Mouse (Mus musculus): ENCODE data around the gene Acsf2. TPM values are rescaled to one million over a fixed set of nuclear protein-coding genes. Genes with fewer than 3 reads are reported as not detected.
A peak's percentile ranks its signal among the peaks of the same experiment; 100 is the strongest.

Acsf2 gene
- polyA plus RNA-seq, 1 experiment from 2014 or later, result 3.1 TPM

DNA sequence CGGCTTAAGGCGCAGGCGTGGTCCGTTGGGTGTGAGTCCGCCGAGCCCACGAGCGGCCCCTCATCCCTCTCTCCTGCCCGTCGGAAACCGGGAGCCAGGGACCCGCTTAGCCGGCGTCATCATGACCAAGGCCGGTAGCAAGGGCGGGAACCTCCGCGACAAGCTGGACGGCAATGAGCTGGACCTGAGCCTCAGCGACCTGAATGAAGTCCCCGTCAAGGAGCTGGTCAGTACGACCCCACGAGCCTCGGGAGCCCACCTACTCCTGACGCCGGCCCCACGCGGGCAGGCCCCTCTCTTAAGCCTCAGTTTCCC is 28.2 kb upstream of the Acsf2 start:
- Histone ChIP-seq H3K27ac (ENCODE audit: low read depth, low read length) (peak overlapping the region; percentile 71), H3K36me3 (ENCODE audit: control insufficient read depth, insufficient read depth, low read length) (peaks cover 21% of the 10 kb centered on the region), H3K9me3 (ENCODE audit: control insufficient read depth, low read length) (no peaks in the 10 kb centered on the region), H3K9ac (ENCODE audit: low read depth, low read length) (peak overlapping the region; percentile 96), H3K4me1 (replicated peaks; ENCODE audit: control insufficient read depth, insufficient read depth, low read length) (peaks cover 5% of the 10 kb centered on the region), H3K27me3 (replicated peaks; ENCODE audit: control insufficient read depth, insufficient read depth, low read length) (no peaks in the 10 kb centered on the region), H3K4me2 (peak overlapping the region; percentile 96), H3K4me3 (ENCODE audit: low read depth, low read length) (peak overlapping the region; percentile 99)
- peak; percentile 71 for ATAC-seq (replicated peaks; ENCODE audit: low FRiP score)
- WGBS, result 0% methylated on average over 28 of the region's 28 CpGs
- no peak for DNase-seq (ENCODE audit: low spot score)

DNA sequence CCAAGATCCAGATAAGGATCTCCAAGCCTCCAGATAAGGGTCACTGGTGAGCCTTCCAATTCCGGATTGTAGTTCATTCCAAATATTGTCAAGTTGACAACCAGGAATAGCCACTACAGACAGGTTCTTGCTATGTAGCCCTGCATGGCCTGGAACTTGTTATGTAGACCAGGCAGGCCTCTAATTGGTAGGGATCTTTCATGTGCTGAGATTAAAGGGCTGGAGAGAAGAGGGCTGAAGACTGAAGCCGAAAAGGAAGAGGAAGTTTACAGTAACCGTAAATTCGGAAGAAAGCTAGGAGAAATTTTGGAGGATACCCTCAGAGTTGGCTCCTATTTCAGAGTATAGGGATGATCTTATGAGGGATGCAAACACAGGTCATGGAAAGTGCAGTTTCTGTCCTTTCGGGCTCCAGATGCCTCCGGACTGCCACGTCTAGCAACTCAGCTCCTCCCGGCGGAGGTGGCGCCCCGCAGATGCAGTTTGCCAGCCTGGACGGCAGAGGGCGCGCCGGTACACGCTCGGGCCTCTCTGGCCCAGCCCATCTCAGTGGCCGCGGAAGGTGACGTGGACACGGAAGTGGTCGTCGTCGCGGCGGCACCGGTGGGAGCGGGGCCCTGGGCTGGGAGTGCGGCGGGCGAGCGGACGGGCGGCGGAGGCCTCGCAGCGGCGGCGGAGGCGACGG is 27.7 kb upstream of the Acsf2 start, which contains the start of gene Lrrc59:
Gene Lrrc59 (plus strand): TSS at position 569 of the 685 bp plus-strand sequence.
- WGBS, result 2% methylated on average over 41 of the region's 41 CpGs
- peak within 1 kb of the TSS; percentile 96 for H3K4me2 ChIP-seq
- no peaks in the 10 kb centered on the region for H3K9me3 ChIP-seq (ENCODE audit: control insufficient read depth, low read length)
- peaks cover 5% of the 10 kb centered on the region for H3K4me1 ChIP-seq (replicated peaks; ENCODE audit: control insufficient read depth, insufficient read depth, low read length)
- H3K9ac ChIP-seq (ENCODE audit: low read depth, low read length), result peak within 1 kb of the TSS; percentile 96
- ATAC-seq (replicated peaks; ENCODE audit: low FRiP score), result peak; percentile 97
- DNase-seq (ENCODE audit: low spot score), result peak; percentile 95
- peak within 1 kb of the TSS; percentile 71 for H3K27ac ChIP-seq (ENCODE audit: low read depth, low read length)
- H3K27me3 ChIP-seq (replicated peaks; ENCODE audit: control insufficient read depth, insufficient read depth, low read length), result no peaks in the 10 kb centered on the region
- H3K4me3 ChIP-seq (ENCODE audit: low read depth, low read length), result peak within 1 kb of the TSS; percentile 99
- peaks cover 17% of the 10 kb centered on the region for H3K36me3 ChIP-seq (ENCODE audit: control insufficient read depth, insufficient read depth, low read length)

DNA sequence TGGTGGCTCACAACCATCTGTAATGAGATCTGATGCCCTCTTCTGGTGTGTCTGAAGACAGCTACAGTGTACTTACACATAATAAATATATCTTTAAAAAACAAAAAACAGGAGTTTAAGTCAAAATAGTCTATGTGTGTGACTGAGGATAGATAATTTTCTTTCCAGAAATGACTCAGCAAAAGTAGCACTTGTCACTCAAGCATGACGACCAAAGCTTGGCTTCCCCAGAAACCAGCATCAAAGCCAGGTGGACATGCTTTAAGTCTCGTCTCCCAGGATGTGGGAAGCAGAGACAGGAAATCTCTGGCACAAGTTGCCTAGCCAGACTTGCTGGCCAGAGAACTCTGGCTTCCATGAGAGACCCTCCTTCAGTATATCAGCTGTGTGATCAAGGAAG is 20.5 kb upstream of the Acsf2 start:
- DNase-seq (ENCODE audit: low spot score), result no peak
- no peaks in the 10 kb centered on the region for H3K4me1 ChIP-seq (replicated peaks; ENCODE audit: control insufficient read depth, insufficient read depth, low read length)
- no peaks in the 10 kb centered on the region for H3K9me3 ChIP-seq (ENCODE audit: control insufficient read depth, low read length)
- WGBS, result 66% methylated on average over 2 of the region's 2 CpGs
- no peak overlapping the region for H3K4me3 ChIP-seq (ENCODE audit: low read depth, low read length)
- no peaks in the 10 kb centered on the region for H3K36me3 ChIP-seq (ENCODE audit: control insufficient read depth, insufficient read depth, low read length)
- no peak overlapping the region for H3K9ac ChIP-seq (ENCODE audit: low read depth, low read length)
- no peak overlapping the region for H3K27ac ChIP-seq (ENCODE audit: low read depth, low read length)
- no peak for ATAC-seq (replicated peaks; ENCODE audit: low FRiP score)
- H3K4me2 ChIP-seq, result no peak overlapping the region
- H3K27me3 ChIP-seq (replicated peaks; ENCODE audit: control insufficient read depth, insufficient read depth, low read length), result no peaks in the 10 kb centered on the region

DNA sequence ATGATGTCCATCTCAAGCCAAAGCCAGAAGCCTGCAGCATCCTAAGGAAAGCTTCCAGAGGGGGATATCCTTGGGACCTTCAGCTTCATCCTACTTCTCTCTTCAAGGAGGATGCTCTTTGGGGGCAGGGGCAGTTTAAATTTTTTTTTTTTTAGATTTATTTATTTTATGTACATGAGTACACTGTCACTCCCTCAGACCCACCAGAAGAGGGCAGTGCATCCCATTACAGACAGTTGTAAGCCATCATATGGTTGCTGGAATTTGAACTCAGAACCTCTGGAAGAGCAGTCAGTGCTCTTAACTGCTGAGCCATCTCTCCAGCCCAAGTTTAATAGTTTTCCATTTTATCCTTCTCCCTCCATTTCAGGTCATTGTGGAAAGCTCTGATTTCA is 19.8 kb upstream of the Acsf2 start:
- DNase-seq (ENCODE audit: low spot score) (no peak), ATAC-seq (replicated peaks; ENCODE audit: low FRiP score) (no peak)
- H3K9me3 ChIP-seq (ENCODE audit: control insufficient read depth, low read length), result no peaks in the 10 kb centered on the region
- H3K36me3 ChIP-seq (ENCODE audit: control insufficient read depth, insufficient read depth, low read length), result no peaks in the 10 kb centered on the region
- H3K27me3 ChIP-seq (replicated peaks; ENCODE audit: control insufficient read depth, insufficient read depth, low read length), result no peaks in the 10 kb centered on the region
- no peak overlapping the region for H3K4me2 ChIP-seq
- H3K4me1 ChIP-seq (replicated peaks; ENCODE audit: control insufficient read depth, insufficient read depth, low read length), result no peaks in the 10 kb centered on the region
- H3K9ac ChIP-seq (ENCODE audit: low read depth, low read length), result no peak overlapping the region
- H3K4me3 ChIP-seq (ENCODE audit: low read depth, low read length), result no peak overlapping the region
- no peak overlapping the region for H3K27ac ChIP-seq (ENCODE audit: low read depth, low read length)

DNA sequence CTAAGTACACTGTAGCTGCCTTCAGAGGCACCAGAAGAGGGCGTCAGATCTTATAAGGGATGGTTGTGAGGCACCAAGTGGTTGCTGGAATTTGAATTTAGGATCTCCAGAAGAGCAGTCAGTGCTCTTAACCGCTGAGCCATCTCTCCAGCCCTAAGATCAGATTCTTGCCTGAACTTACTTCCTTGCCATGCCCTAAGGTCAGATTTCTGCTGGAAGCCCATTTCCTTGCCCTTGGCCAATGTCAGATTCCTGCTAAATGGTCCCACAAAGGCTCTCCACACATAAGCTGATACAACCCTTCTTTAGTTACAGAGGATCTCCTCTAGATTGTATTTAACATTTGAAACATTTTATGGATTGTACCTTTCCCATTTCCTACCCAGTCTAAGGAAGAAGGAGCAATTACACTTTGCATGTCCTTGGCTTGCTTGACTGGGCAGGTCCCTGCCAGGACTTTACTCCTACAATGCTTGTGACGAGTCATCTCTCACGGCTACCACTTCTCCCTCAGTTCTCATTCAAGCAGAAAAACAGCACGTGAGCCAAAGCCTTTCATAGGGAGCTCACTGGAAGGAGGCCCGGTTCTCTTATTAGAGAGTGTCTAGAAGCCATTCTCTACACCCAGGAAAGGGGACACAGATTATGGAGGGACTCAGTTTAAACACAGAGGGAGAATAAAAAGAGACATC is 19.2 kb upstream of the Acsf2 start:
- no peaks in the 10 kb centered on the region for H3K4me1 ChIP-seq (replicated peaks; ENCODE audit: control insufficient read depth, insufficient read depth, low read length)
- ATAC-seq (replicated peaks; ENCODE audit: low FRiP score), result no peak
- no peak overlapping the region for H3K9ac ChIP-seq (ENCODE audit: low read depth, low read length)
- H3K4me2 ChIP-seq, result no peak overlapping the region
- no peaks in the 10 kb centered on the region for H3K9me3 ChIP-seq (ENCODE audit: control insufficient read depth, low read length)
- DNase-seq (ENCODE audit: low spot score), result no peak
- H3K27me3 ChIP-seq (replicated peaks; ENCODE audit: control insufficient read depth, insufficient read depth, low read length), result no peaks in the 10 kb centered on the region
- no peaks in the 10 kb centered on the region for H3K36me3 ChIP-seq (ENCODE audit: control insufficient read depth, insufficient read depth, low read length)
- no peak overlapping the region for H3K4me3 ChIP-seq (ENCODE audit: low read depth, low read length)
- no peak overlapping the region for H3K27ac ChIP-seq (ENCODE audit: low read depth, low read length)
- 63% methylated on average over 6 of the region's 6 CpGs for WGBS

DNA sequence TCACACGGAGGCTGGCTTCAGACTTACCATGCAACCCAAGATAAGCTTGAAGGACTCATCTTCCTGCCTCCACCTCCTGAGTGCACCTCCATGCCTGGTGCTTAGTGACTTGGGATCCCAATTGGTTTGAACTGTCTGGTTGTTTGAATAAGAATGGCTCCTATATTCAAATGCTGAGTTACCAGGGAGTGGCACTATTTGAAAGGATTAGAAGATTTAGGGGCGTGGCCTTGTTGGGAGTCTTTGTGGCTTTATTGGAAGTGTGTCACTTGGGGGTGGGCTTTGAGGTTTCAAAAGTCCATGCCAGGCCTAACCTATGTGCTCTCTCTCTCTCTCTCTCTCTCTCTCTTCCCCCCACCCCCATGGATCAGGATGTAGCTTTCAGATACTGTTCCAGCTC is 16.0 kb upstream of the Acsf2 start:
- Histone ChIP-seq H3K27ac (ENCODE audit: low read depth, low read length) (no peak overlapping the region), H3K4me2 (no peak overlapping the region), H3K27me3 (replicated peaks; ENCODE audit: control insufficient read depth, insufficient read depth, low read length) (peaks cover 2% of the 10 kb centered on the region; the same call in 1 of the 2 replicates), H3K36me3 (ENCODE audit: control insufficient read depth, insufficient read depth, low read length) (no peaks in the 10 kb centered on the region), H3K9me3 (ENCODE audit: control insufficient read depth, low read length) (no peaks in the 10 kb centered on the region), H3K4me1 (replicated peaks; ENCODE audit: control insufficient read depth, insufficient read depth, low read length) (no peaks in the 10 kb centered on the region), H3K4me3 (ENCODE audit: low read depth, low read length) (no peak overlapping the region), H3K9ac (ENCODE audit: low read depth, low read length) (no peak overlapping the region)
- 84% methylated on average over 2 of the region's 2 CpGs for WGBS
- no peak for ATAC-seq (replicated peaks; ENCODE audit: low FRiP score)
- DNase-seq (ENCODE audit: low spot score), result no peak

DNA sequence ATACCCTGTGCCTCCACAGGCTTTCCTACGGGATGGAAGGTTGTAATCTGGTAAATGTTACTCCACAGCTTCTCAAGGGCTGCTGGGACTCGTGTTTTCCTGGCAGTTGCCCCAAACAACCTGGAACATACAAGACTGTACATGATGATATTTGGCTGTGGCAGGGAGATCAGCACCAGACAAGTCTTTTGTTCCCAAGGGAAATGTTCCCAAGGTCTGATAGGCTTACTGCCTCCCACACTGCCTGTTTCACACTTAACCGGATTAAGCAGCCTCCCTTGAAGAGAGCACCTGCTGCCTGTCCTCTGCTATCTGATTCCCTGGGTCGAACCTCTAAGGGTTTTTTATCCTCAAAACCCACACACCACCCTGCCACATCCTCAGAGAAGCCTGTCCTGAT is 13.8 kb upstream of the Acsf2 start:
- Histone ChIP-seq H3K27ac (ENCODE audit: low read depth, low read length) (no peak overlapping the region), H3K9me3 (ENCODE audit: control insufficient read depth, low read length) (no peaks in the 10 kb centered on the region), H3K4me3 (ENCODE audit: low read depth, low read length) (no peak overlapping the region), H3K4me2 (no peak overlapping the region), H3K9ac (ENCODE audit: low read depth, low read length) (no peak overlapping the region), H3K27me3 (replicated peaks; ENCODE audit: control insufficient read depth, insufficient read depth, low read length) (peaks cover 2% of the 10 kb centered on the region; the same call in 1 of the 2 replicates), H3K36me3 (ENCODE audit: control insufficient read depth, insufficient read depth, low read length) (no peaks in the 10 kb centered on the region), H3K4me1 (replicated peaks; ENCODE audit: control insufficient read depth, insufficient read depth, low read length) (no peaks in the 10 kb centered on the region)
- DNase-seq (ENCODE audit: low spot score), result no peak
- WGBS, result 28% methylated on average over 4 of the region's 4 CpGs
- no peak for ATAC-seq (replicated peaks; ENCODE audit: low FRiP score)

DNA sequence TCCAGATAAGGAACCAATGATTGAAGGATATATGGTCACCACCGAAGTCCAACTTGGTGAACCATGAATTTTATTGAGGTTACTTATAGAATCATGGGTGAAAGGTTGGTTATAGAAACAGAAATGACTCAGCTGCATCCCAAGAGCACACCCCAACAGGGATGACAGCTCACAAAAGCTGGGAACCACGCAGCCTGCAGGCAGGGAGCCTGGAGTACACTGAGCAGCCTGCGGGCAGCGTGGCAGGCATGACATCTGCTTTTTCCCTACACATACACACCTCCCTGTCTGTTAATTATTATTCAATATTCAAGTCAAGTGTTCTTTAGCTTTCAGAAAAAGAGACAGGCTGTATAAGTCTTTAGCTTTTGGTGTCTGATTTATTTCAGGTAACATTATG is 12.9 kb upstream of the Acsf2 start:
- ATAC-seq (replicated peaks; ENCODE audit: low FRiP score), result no peak
- H3K4me1 ChIP-seq (replicated peaks; ENCODE audit: control insufficient read depth, insufficient read depth, low read length), result no peaks in the 10 kb centered on the region
- 76% methylated on average over 4 of the region's 4 CpGs for WGBS
- no peak for DNase-seq (ENCODE audit: low spot score)
- no peak overlapping the region for H3K27ac ChIP-seq (ENCODE audit: low read depth, low read length)
- no peaks in the 10 kb centered on the region for H3K36me3 ChIP-seq (ENCODE audit: control insufficient read depth, insufficient read depth, low read length)
- H3K9me3 ChIP-seq (ENCODE audit: control insufficient read depth, low read length), result no peaks in the 10 kb centered on the region
- H3K27me3 ChIP-seq (replicated peaks; ENCODE audit: control insufficient read depth, insufficient read depth, low read length), result peaks cover 2% of the 10 kb centered on the region; the same call in 1 of the 2 replicates
- no peak overlapping the region for H3K4me3 ChIP-seq (ENCODE audit: low read depth, low read length)
- no peak overlapping the region for H3K4me2 ChIP-seq
- no peak overlapping the region for H3K9ac ChIP-seq (ENCODE audit: low read depth, low read length)
